Mouse (Mus musculus): Measurements from ENCODE around the gene 4930432K21Rik.

GRCm38 (mm10) chr8:84210167-84210791 is 62.5 kb downstream of the 4930432K21Rik start:
- TF ChIP-seq POLR2A (IDR thresholded peaks at IDR 0.05; ENCODE audit: low read depth, low read length) = no peak
- peak; percentile 84; the same call in 1 of the 2 replicates for TF ChIP-seq CTCF (IDR thresholded peaks at IDR 0.05; ENCODE audit: extremely low read depth, insufficient read depth, insufficient read length, insufficient replicate concordance)
